Mouse (Mus musculus) kidney, adult 2 months (tissue): ENCODE measurements around the gene Tmem19. TPM values are rescaled to one million over a fixed set of nuclear protein-coding genes. Genes with fewer than 3 reads are reported as not detected.

ENCODE experiments used
- DNase-seq: peaks from one replicate; pipeline ENCODE4 v3.0.0; 2021
- H3K27ac ChIP-seq: fragments of 200-500 bp; 2 replicates; pipeline ENCODE4 v1.5.1; 2012; ENCODE audit warnings: low read depth, low read length, control low read depth, inconsistent platforms; ENCODE audit not compliant: insufficient read depth
- H3K27me3 ChIP-seq: fragments of 200-500 bp; replicated peaks from 2 replicates; pipeline ENCODE4 v1.6.1; 2012; ENCODE audit warnings: mild to moderate bottlenecking, moderate library complexity, low read length, inconsistent platforms; ENCODE audit not compliant: control insufficient read depth, insufficient read depth
- H3K36me3 ChIP-seq: fragments of 200-500 bp; 2 replicates; pipeline ENCODE4 v1.6.1; 2012; ENCODE audit warnings: mild to moderate bottlenecking, moderate library complexity, low read length, inconsistent platforms; ENCODE audit not compliant: control insufficient read depth, insufficient read depth
- H3K4me1 ChIP-seq: fragments of 200-500 bp; 2 replicates; pipeline ENCODE4 v1.6.1; 2011; ENCODE audit warnings: low read length; ENCODE audit not compliant: control insufficient read depth, insufficient read depth
- H3K4me3 ChIP-seq: fragments of 200-500 bp; 2 replicates; pipeline ENCODE4 v1.5.1; 2011; ENCODE audit warnings: mild to moderate bottlenecking, low read depth, low read length, control low read depth; ENCODE audit not compliant: insufficient read depth
- CTCF ChIP-seq: fragments of 200-500 bp; conservative IDR thresholded peaks from 2 replicates; pipeline ENCODE4 v1.5.1; 2011; ENCODE audit warnings: low read depth, mild to moderate bottlenecking, control low read depth, low read length, moderate library complexity, mixed read lengths; ENCODE audit not compliant: insufficient read depth, insufficient read length
- POLR2A ChIP-seq: fragments of 200-500 bp; IDR thresholded peaks from one replicate; pipeline ENCODE4 v1.6.1; 2011; ENCODE audit warnings: low read depth, low read length, control low read depth
- WGBS: fragments of 180-500 bp; shearing (Covaris S2); methylation state at CpG from one replicate; pipeline ENCODE4 v1.1.7; 2018; 5-methylcytosine and 5-hydroxymethylcytosine counted together
- polyA plus RNA-seq: library from polyadenylated mRNA; depleted of rRNA; stranded (reverse); fragments of >200 nt; gene quantifications from 2 replicates; pipeline ENCODE4 v1.2.3, GENCODE M21; 2012

The Tmem19 gene
- polyA plus RNA-seq, 1 experiment, result 84.0 TPM

- peak; percentile 21 for DNase-seq
- H3K36me3 ChIP-seq, result no peaks in the 10 kb centered on the region
- WGBS, result 56% methylated on average over 14 of the region's 14 CpGs
- 0 out of 2 replicates have a peak overlapping the region, but pooled peaks have one; percentile 19 for H3K27ac ChIP-seq
- TF ChIP-seq POLR2A (no peak), CTCF (no peak)
- no peaks in the 10 kb centered on the region for H3K27me3 ChIP-seq
- no peak overlapping the region for H3K4me3 ChIP-seq
- peaks cover 30% of the 10 kb centered on the region for H3K4me1 ChIP-seq
Measured at GRCm38 (mm10) chr10:115311263-115311965, 50.9 kb downstream of the Tmem19 start.

DNA sequence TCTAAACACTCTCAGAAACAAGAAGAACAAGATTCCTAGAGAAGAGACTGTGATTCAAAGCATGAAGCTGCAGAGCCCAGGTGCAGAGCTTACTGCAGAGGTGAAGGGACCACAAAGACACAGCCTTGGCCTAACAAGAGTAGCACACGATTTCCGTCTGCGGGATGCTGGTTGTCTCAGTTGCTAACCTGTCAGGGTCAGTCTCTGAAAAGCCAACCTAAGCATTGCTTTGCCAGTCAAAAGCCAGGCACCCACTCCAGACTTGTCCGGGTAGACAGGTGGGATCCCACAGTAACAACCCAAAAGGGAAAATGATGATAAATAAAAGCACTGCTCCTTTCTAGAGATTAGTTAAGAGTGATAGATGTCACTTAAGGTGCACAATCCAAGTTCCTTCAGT lies 53.1 kb downstream of the Tmem19 start:
- Histone ChIP-seq H3K27ac (no peak overlapping the region), H3K4me3 (no peak overlapping the region), H3K4me1 (peaks cover 29% of the 10 kb centered on the region), H3K36me3 (no peaks in the 10 kb centered on the region), H3K27me3 (no peaks in the 10 kb centered on the region)
- DNase-seq, result no peak
- TF ChIP-seq POLR2A (no peak), CTCF (no peak)
- 87% methylated on average over 4 of the region's 4 CpGs for WGBS

DNA sequence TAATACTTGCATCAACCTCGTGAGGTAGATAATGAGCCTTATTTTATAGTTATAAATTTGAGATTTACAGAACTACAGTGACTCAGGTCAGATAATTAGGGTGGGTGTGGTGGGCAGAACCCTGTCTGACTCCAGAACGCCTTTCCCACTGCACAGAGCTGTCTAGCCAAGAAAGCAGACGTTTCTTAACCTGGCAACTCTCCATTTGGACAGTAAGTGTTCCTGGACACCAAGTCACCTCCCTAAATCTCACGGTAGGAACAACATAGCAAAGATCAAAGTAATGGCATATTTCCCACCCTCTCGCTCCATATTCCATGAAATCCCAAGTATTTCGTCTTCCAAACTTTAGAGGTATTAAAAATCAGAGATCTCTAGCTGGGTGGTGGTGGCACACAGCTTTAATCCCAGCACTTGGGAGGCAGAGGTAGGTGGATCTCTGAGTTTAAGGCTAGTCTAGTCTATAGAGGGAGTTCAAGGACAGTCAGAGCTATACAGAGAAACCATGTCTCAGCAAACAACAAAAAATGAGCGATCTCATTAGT lies 54.9 kb downstream of the Tmem19 start:
- Histone ChIP-seq H3K4me3 (no peak overlapping the region), H3K36me3 (no peaks in the 10 kb centered on the region), H3K27me3 (no peaks in the 10 kb centered on the region), H3K27ac (no peak overlapping the region), H3K4me1 (peaks cover 18% of the 10 kb centered on the region)
- WGBS, result 55% methylated on average over 7 of the region's 7 CpGs
- DNase-seq, result no peak
- TF ChIP-seq CTCF (no peak), POLR2A (no peak)

DNA sequence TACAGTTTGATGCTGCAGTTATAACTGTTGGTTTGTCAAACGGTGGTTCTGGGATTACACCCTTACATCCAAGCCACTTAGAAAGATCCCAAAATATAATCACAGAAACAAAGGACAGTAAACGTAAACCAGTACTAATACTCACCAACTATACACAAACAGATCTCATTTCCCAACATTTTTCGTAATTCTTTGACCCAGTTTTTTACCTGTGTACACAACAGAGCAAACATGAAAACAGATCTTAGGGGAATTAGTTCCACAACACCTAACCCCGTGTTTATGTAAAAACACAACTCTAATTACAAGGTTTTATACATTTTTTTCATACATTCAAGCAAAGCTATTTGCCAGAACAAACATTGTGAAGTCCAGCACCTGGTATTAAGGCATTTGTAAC lies 63.6 kb downstream of the Tmem19 start:
- Histone ChIP-seq H3K27ac (no peak overlapping the region), H3K36me3 (peaks cover 9% of the 10 kb centered on the region), H3K27me3 (no peaks in the 10 kb centered on the region), H3K4me1 (no peaks in the 10 kb centered on the region), H3K4me3 (no peak overlapping the region)
- no peak for DNase-seq
- WGBS, result 87% methylated on average over 4 of the region's 4 CpGs
- TF ChIP-seq CTCF (no peak), POLR2A (no peak)

DNA sequence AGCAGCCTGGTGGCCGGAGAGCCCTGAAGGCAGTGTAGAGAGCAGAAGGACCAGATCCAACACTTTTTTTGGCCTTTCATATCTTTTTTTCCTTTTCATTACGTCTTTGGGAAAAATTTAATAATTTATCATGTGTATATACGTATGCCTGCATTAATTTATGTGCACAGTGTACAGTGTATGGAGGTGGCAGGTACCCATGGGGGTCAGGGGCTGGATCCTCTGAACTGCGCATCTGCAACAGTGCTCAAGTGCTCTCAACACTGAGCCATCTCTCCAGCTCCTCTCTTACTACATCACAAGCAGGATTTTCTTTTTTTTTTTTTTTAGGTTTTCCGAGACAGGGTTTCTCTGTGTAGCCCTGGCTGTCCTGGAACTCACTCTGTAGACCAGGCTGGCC lies 64.7 kb downstream of the Tmem19 start:
- TF ChIP-seq CTCF (no peak), POLR2A (no peak)
- no peaks in the 10 kb centered on the region for H3K27me3 ChIP-seq
- H3K4me3 ChIP-seq, result no peak overlapping the region
- 87% methylated on average over 5 of the region's 5 CpGs for WGBS
- no peak overlapping the region for H3K27ac ChIP-seq
- H3K36me3 ChIP-seq, result peaks cover 9% of the 10 kb centered on the region
- H3K4me1 ChIP-seq, result no peaks in the 10 kb centered on the region
- no peak for DNase-seq

GRCm38 (mm10) chr10:115296401-115296935 lies 65.8 kb downstream of the Tmem19 start:
- Histone ChIP-seq H3K4me1 (no peaks in the 10 kb centered on the region), H3K36me3 (peaks cover 7% of the 10 kb centered on the region), H3K27me3 (no peaks in the 10 kb centered on the region), H3K27ac (no peak overlapping the region), H3K4me3 (no peak overlapping the region)
- TF ChIP-seq POLR2A (no peak), CTCF (peak; percentile 15; the same call in 1 of the 2 replicates)
- WGBS, result 69% methylated on average over 9 of the region's 9 CpGs
- no peak for DNase-seq

GRCm38 (mm10) chr10:115295162-115295561 lies 67.1 kb downstream of the Tmem19 start:
- WGBS, result 94% methylated on average over 3 of the region's 3 CpGs
- no peak overlapping the region for H3K27ac ChIP-seq
- no peak for DNase-seq
- H3K4me1 ChIP-seq, result no peaks in the 10 kb centered on the region
- H3K36me3 ChIP-seq, result peaks cover 7% of the 10 kb centered on the region
- no peak for TF ChIP-seq POLR2A
- TF ChIP-seq CTCF, result no peak
- H3K4me3 ChIP-seq, result no peak overlapping the region
- H3K27me3 ChIP-seq, result no peaks in the 10 kb centered on the region
